Mouse (Mus musculus) stomach, postnatal 0 days (tissue): ENCODE measurements around the gene Txndc9. TPM values are rescaled to one million over a fixed set of nuclear protein-coding genes. Genes with fewer than 3 reads are reported as not detected.

ENCODE experiments used
- ATAC-seq: fragments of 200-750 bp; cut with Nextera tagmentation; 2 replicates; pipeline ENCODE4 v1.8.0; 2017; ENCODE audit not compliant: low FRiP score, low TSS enrichment
- DNase-seq: peaks from one replicate; pipeline ENCODE4 v3.0.0-alpha.2; 2016; ENCODE audit warnings: low spot score
- H3K27ac ChIP-seq: fragments of 300-500 bp; sonication (generic); replicated peaks from 2 replicates; pipeline ENCODE4 v1.5.1; 2014; ENCODE audit warnings: mild to moderate bottlenecking, control low read depth
- H3K27me3 ChIP-seq: fragments of 300-500 bp; sonication (generic); 2 replicates; pipeline ENCODE4 v1.6.1; 2014; ENCODE audit warnings: low read length; ENCODE audit not compliant: control insufficient read depth, insufficient read depth
- H3K36me3 ChIP-seq: fragments of 300-500 bp; sonication (generic); 2 replicates; pipeline ENCODE4 v1.6.1; 2014; ENCODE audit warnings: low read length, mixed read lengths; ENCODE audit not compliant: control insufficient read depth, insufficient read depth
- H3K4me1 ChIP-seq: fragments of 300-500 bp; sonication (generic); replicated peaks from 2 replicates; pipeline ENCODE4 v1.6.1; 2014; ENCODE audit warnings: antibody characterized with exemption; ENCODE audit not compliant: control insufficient read depth, insufficient read depth
- H3K4me2 ChIP-seq: fragments of 300-500 bp; sonication (generic); replicated peaks from 2 replicates; pipeline ENCODE4 v1.6.1; 2014; ENCODE audit warnings: low read depth, mild to moderate bottlenecking, control low read depth, moderate library complexity
- H3K4me3 ChIP-seq: fragments of 300-500 bp; sonication (generic); 2 replicates; pipeline ENCODE4 v1.5.1; 2014; ENCODE audit warnings: low read depth, low read length, control low read depth
- H3K9ac ChIP-seq: fragments of 300-500 bp; sonication (generic); 2 replicates; pipeline ENCODE4 v1.6.1; 2014; ENCODE audit warnings: mild to moderate bottlenecking, low read length, control low read depth, mixed read lengths
- H3K9me3 ChIP-seq: fragments of 300-500 bp; sonication (generic); 2 replicates; pipeline ENCODE4 v1.6.1; 2016; ENCODE audit warnings: low read length; ENCODE audit not compliant: control insufficient read depth
- CTCF ChIP-seq: IDR thresholded peaks from 2 replicates; pipeline ENCODE4 v1.5.1; 2016; ENCODE audit warnings: antibody characterized with exemption, low read depth, mild to moderate bottlenecking, moderate library complexity
- EP300 ChIP-seq: optimal IDR thresholded peaks from 2 replicates; pipeline ENCODE3; 2016; ENCODE audit warnings: antibody characterized with exemption
- WGBS: fragments of 180-500 bp; shearing (Covaris S2); extraction: QIAGEN DNeasy Blood & Tissue Kit; methylation state at CpG from one replicate; pipeline ENCODE4 v1.1.7; 2014; 5-methylcytosine and 5-hydroxymethylcytosine counted together
- polyA plus RNA-seq: library from polyadenylated mRNA; unstranded; fragments of >200 nt; fragmentation: Nextera tagmentation; extraction: Ambion mirVana; gene quantifications from 2 replicates; pipeline ENCODE4 v1.2.1, GENCODE M21; 2015

The Txndc9 gene
- polyA plus RNA-seq, 1 experiment from 2014 or later: 119 TPM

- TF ChIP-seq CTCF (no peak), EP300 (no peak)
- no peak for ATAC-seq
- Histone ChIP-seq H3K9ac (no peak overlapping the region), H3K4me2 (no peak overlapping the region), H3K27me3 (no peaks in the 10 kb centered on the region), H3K27ac (no peak overlapping the region), H3K9me3 (no peaks in the 10 kb centered on the region), H3K4me3 (no peak overlapping the region), H3K36me3 (no peaks in the 10 kb centered on the region), H3K4me1 (no peaks in the 10 kb centered on the region)
- WGBS: 18% methylated on average over 3 of the region's 3 CpGs
- no peak for DNase-seq
These were observed 40.8 kb downstream of the Txndc9 start for GRCm38 (mm10) chr1:37956690-37957431.

GRCm38 (mm10) chr1:37955251-37955650 lies 42.4 kb downstream of the Txndc9 start:
- no peak overlapping the region for H3K4me2 ChIP-seq
- 83% methylated on average over 2 of the region's 2 CpGs for WGBS
- no peak overlapping the region for H3K4me3 ChIP-seq
- no peaks in the 10 kb centered on the region for H3K4me1 ChIP-seq
- DNase-seq: no peak
- H3K36me3 ChIP-seq: no peaks in the 10 kb centered on the region
- no peak for TF ChIP-seq EP300
- TF ChIP-seq CTCF: no peak
- H3K9ac ChIP-seq: no peak overlapping the region
- H3K27me3 ChIP-seq: no peaks in the 10 kb centered on the region
- no peaks in the 10 kb centered on the region for H3K9me3 ChIP-seq
- ATAC-seq: no peak
- H3K27ac ChIP-seq: no peak overlapping the region

GRCm38 (mm10) chr1:37954786-37955185 lies 42.9 kb downstream of the Txndc9 start:
- no peak for TF ChIP-seq CTCF
- TF ChIP-seq EP300: no peak

GRCm38 (mm10) chr1:37948906-37949305 lies 48.8 kb downstream of the Txndc9 start:
- H3K36me3 ChIP-seq: no peaks in the 10 kb centered on the region

More at GRCm38 (mm10) chr1:37954786-37955185, 42.9 kb downstream of the Txndc9 start:
- no peak overlapping the region for H3K9ac ChIP-seq
- no peak overlapping the region for H3K27ac ChIP-seq
- no peaks in the 10 kb centered on the region for H3K36me3 ChIP-seq
- H3K4me1 ChIP-seq: no peaks in the 10 kb centered on the region
- no peak overlapping the region for H3K4me3 ChIP-seq
- DNase-seq (no peak), ATAC-seq (peak; percentile 45; the same call in 1 of the 2 replicates)
- no peaks in the 10 kb centered on the region for H3K9me3 ChIP-seq
- no peaks in the 10 kb centered on the region for H3K27me3 ChIP-seq
- WGBS: 66% methylated on average over 7 of the region's 7 CpGs
- no peak overlapping the region for H3K4me2 ChIP-seq

More at GRCm38 (mm10) chr1:37948906-37949305, 48.8 kb downstream of the Txndc9 start:
- H3K9ac ChIP-seq: no peak overlapping the region
- TF ChIP-seq EP300 (no peak), CTCF (no peak)
- no peaks in the 10 kb centered on the region for H3K27me3 ChIP-seq
- H3K4me1 ChIP-seq: no peaks in the 10 kb centered on the region
- H3K4me3 ChIP-seq: no peak overlapping the region
- no peak for ATAC-seq
- 75% methylated on average over 2 of the region's 2 CpGs for WGBS
- no peak overlapping the region for H3K27ac ChIP-seq
- H3K4me2 ChIP-seq: no peak overlapping the region
- no peak for DNase-seq
- no peaks in the 10 kb centered on the region for H3K9me3 ChIP-seq

Other genes with a start within 250 kb of the Txndc9 start
- gene Tsga10, start 131.5 kb downstream of the Txndc9 start, polyA plus RNA-seq: 2.1 and 2.2 TPM in 2 replicates
- gene Lipt1, start 126.2 kb downstream of the Txndc9 start, polyA plus RNA-seq: 6.6 and 7.1 TPM in 2 replicates
- gene Mitd1, start 107.5 kb downstream of the Txndc9 start, polyA plus RNA-seq: 21.5 and 22.7 TPM in 2 replicates
- gene Mrpl30, start 107.4 kb downstream of the Txndc9 start, polyA plus RNA-seq: 235 and 236 TPM in 2 replicates
- not detected in 2 replicates for gene Lyg2, start 81.4 kb downstream of the Txndc9 start, polyA plus RNA-seq
- gene Lyg1, start 40.1 kb downstream of the Txndc9 start, polyA plus RNA-seq: 298 and 319 TPM in 2 replicates
- 15.6 and 17.7 TPM in 2 replicates for gene Eif5b, start 117 bp upstream of the Txndc9 start, polyA plus RNA-seq
- 8.4 and 8.5 TPM in 2 replicates for gene Rev1, start 131.9 kb upstream of the Txndc9 start, polyA plus RNA-seq